Mouse (Mus musculus) myocyte (in vitro differentiated cells): ENCODE data around the gene Efs.

ENCODE experiments used
- E2F4 ChIP-seq: IDR thresholded peaks from one replicate; pipeline ENCODE4 v1.6.1; 2011; ENCODE audit warnings: mild to moderate bottlenecking, control low read depth, moderate library complexity; ENCODE audit not compliant: insufficient read depth
- MYOD1 ChIP-seq, 3 experiments: IDR thresholded peaks; one replicate each; pipeline ENCODE4 v1.6.1; 2011; ENCODE audit warnings: control low read depth in 2 of 3, low read depth in 2 of 3, mild to moderate bottlenecking in 2 of 3, moderate library complexity in 1 of 3; ENCODE audit not compliant: insufficient read length in 2 of 3, control insufficient read depth in 1 of 3
- POLR2A ChIP-seq: IDR thresholded peaks from one replicate; pipeline ENCODE4 v1.6.1; 2011; ENCODE audit warnings: low read depth, mild to moderate bottlenecking, control low read depth, moderate library complexity; ENCODE audit not compliant: insufficient read length
- USF1 ChIP-seq: IDR thresholded peaks from one replicate; pipeline ENCODE4 v1.6.1; 2011; ENCODE audit warnings: low read depth, mild to moderate bottlenecking, control low read depth, moderate library complexity

- TF ChIP-seq POLR2A (no peak), USF1 (no peak), E2F4 (no peak), MYOD1 (IDR thresholded peaks at IDR 0.05; ENCODE audit: control insufficient read depth in 1 of 3, insufficient read length in 2 of 3, low read depth in 2 of 3) (no peak)
Observed at GRCm38 (mm10) chr14:54961487-54961886, 35.6 kb upstream of the Efs start.
